Mouse (Mus musculus) kidney, embryonic 16.5 days (tissue): ENCODE results near the gene Fbxw7. TPM values are rescaled to one million over a fixed set of nuclear protein-coding genes. Genes with fewer than 3 reads are reported as not detected.

Source experiments
- ATAC-seq: fragments of 200-750 bp; cut with Nextera tagmentation; 2 replicates; pipeline ENCODE4 v1.8.0; 2017; ENCODE audit warnings: moderate TSS enrichment; ENCODE audit not compliant: low FRiP score, low TSS enrichment
- H3K27ac ChIP-seq: fragments of 300-500 bp; sonication (generic); 2 replicates; pipeline ENCODE4 v1.5.1; 2014; ENCODE audit warnings: low read length
- H3K27me3 ChIP-seq: fragments of 300-500 bp; sonication (generic); 2 replicates; pipeline ENCODE4 v1.6.1; 2014; ENCODE audit warnings: low read length, control low read depth, mixed read lengths; ENCODE audit not compliant: insufficient read depth
- H3K36me3 ChIP-seq: fragments of 300-500 bp; sonication (generic); 2 replicates; pipeline ENCODE4 v1.6.1; 2014; ENCODE audit warnings: low read length, control low read depth, mixed read lengths; ENCODE audit not compliant: insufficient read depth
- H3K4me1 ChIP-seq: fragments of 300-500 bp; sonication (generic); 2 replicates; pipeline ENCODE4 v1.6.1; 2014; ENCODE audit warnings: low read length, control low read depth, mixed read lengths; ENCODE audit not compliant: insufficient read depth
- H3K4me2 ChIP-seq: fragments of 300-500 bp; sonication (generic); replicated peaks from 2 replicates; pipeline ENCODE4 v1.6.1; 2014; ENCODE audit warnings: low read depth, low read length
- H3K4me3 ChIP-seq: fragments of 300-500 bp; sonication (generic); 2 replicates; pipeline ENCODE4 v1.5.1; 2014; ENCODE audit warnings: mild to moderate bottlenecking, low read length
- H3K9ac ChIP-seq: fragments of 300-500 bp; sonication (generic); replicated peaks from 2 replicates; pipeline ENCODE4 v1.6.1; 2014; ENCODE audit warnings: low read length
- H3K9me3 ChIP-seq: fragments of 300-500 bp; sonication (generic); 2 replicates; pipeline ENCODE4 v1.6.1; 2016; ENCODE audit warnings: low read length, control low read depth
- WGBS: fragments of 180-500 bp; shearing (Covaris S2); extraction: QIAGEN DNeasy Blood & Tissue Kit; methylation state at CpG from one replicate; pipeline ENCODE4 v1.1.7; 2014; 5-methylcytosine and 5-hydroxymethylcytosine counted together
- polyA plus RNA-seq: library from polyadenylated mRNA; unstranded; fragments of >200 nt; fragmentation: Nextera tagmentation; extraction: Ambion mirVana; gene quantifications from 2 replicates; pipeline ENCODE4 v1.2.1, GENCODE M21; 2015

Fbxw7 gene
- polyA plus RNA-seq, 1 experiment from 2014 or later, result 8.7 TPM

DNA sequence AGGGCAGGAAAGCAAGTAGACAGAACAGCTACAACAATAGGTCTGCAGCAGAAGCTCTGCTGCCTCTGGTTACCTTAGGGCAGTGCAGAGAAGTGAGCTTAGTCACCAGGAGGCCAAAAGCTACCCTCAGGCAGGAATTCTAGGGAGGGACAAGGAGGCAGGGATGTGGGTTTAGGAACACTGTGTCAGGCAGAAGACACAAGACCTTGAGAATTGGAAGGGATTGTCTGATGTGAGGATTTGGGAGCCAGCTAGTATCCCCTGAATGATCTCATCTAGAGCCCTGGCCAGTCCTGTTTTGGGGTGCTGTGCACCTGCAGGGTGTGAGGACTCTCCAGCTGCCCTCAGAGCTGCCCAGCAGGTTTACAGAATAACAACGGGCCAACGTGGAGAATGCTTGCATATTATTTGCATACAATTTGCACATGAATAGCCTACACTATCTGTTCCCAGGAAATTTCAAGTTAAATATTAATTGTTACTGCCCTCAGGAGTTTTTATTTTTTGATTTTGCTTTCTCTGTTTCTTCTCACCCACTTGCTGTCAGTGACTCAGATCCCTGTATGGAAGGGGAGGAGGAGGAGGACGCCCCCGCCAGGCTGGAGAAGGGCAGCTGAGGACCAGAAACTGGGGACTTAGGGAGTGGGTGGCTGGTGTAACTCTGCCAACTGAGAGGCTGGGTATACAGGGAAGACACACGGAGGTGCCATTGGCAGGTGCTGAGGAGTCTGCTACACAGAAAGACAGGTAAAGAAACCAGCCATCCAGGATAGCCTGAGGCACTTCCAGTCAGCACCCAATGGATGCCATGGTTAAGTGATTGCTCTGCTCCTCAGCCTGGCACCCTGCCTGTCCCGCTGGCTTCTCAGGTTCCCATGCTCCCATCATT lies 210.0 kb downstream of the Fbxw7 start:
- H3K36me3 ChIP-seq, result no peaks in the 10 kb centered on the region

More for the DNA sequence above, 210.0 kb downstream of the Fbxw7 start:
- WGBS, result 21% methylated on average over 6 of the region's 6 CpGs
- Histone ChIP-seq H3K9me3 (no peaks in the 10 kb centered on the region), H3K4me3 (no peak overlapping the region), H3K4me1 (no peaks in the 10 kb centered on the region), H3K27ac (peak overlapping the region; percentile 40; the same call in 1 of the 2 replicates), H3K27me3 (no peaks in the 10 kb centered on the region), H3K9ac (no peak overlapping the region), H3K4me2 (0 out of 2 replicates have a peak overlapping the region, but pooled peaks have one; percentile 18)
- ATAC-seq, result peak; percentile 66; the same call in 1 of the 2 replicates

Other genes starting within 250 kb of the Fbxw7 start
- gene Arfip1, start 232.6 kb upstream of the Fbxw7 start, polyA plus RNA-seq, result 51.5 and 52.6 TPM in 2 replicates
- 0.09 TPM in 1 of 2 replicates, not detected in the other for gene Tigd4, start 221.7 kb upstream of the Fbxw7 start, polyA plus RNA-seq
- 0.82 and 0.89 TPM in 2 replicates for gene Tmem154, start 149.1 kb upstream of the Fbxw7 start, polyA plus RNA-seq